Mouse (Mus musculus) myocyte (in vitro differentiated cells): ENCODE data around the gene Nprl2.

ENCODE experiments used
- CEBPB ChIP-seq: IDR thresholded peaks from 2 replicates; pipeline ENCODE4 v1.6.1; 2011; ENCODE audit warnings: mild to moderate bottlenecking, moderate library complexity; ENCODE audit not compliant: poor library complexity, insufficient read depth, severe bottlenecking
- POLR2A ChIP-seq: IDR thresholded peaks from one replicate; pipeline ENCODE4 v1.6.1; 2011; ENCODE audit warnings: low read depth, mild to moderate bottlenecking, control low read depth, moderate library complexity; ENCODE audit not compliant: insufficient read length
- REST ChIP-seq: IDR thresholded peaks from one replicate; pipeline ENCODE4 v1.6.1; 2011; ENCODE audit warnings: mild to moderate bottlenecking, control low read depth, moderate library complexity; ENCODE audit not compliant: insufficient read depth, insufficient read length
- SRF ChIP-seq: IDR thresholded peaks from one replicate; pipeline ENCODE4 v1.6.1; 2011; ENCODE audit warnings: low read depth; ENCODE audit not compliant: control insufficient read depth, insufficient read length
- TCF12 ChIP-seq: IDR thresholded peaks from one replicate; pipeline ENCODE4 v1.6.1; 2011; ENCODE audit warnings: mild to moderate bottlenecking, control low read depth; ENCODE audit not compliant: poor library complexity, insufficient read depth, severe bottlenecking

DNA sequence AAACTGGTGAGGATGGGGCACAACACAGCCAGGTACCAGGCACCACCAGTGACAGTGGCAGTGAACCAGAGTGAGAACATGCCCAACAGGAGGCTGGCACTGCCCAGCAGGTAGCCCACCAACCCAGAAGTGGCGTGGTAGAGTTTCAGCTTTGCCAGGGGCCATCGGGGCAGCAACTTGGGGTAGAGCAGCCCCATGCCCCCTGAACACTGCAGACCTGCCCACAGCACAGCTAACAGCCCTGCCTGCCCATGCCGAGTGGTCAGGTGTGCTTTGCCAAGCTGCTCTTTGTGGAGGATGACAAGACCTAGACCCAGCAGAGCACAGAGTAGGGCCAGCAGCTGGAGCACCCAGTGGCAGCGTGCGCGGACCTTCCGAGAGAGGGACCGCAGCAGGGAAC lies 2.1 kb upstream of the Nprl2 start:
- TF ChIP-seq POLR2A (peak; percentile 24), TCF12 (no peak), CEBPB (no peak), REST (no peak), SRF (no peak)
